Mouse (Mus musculus) neural tube, embryonic 14.5 days (tissue): Measurements from ENCODE around the gene Mbd5. TPM values are rescaled to one million over a fixed set of nuclear protein-coding genes. Genes with fewer than 3 reads are reported as not detected.

Source experiments
- ATAC-seq: fragments of 200-750 bp; cut with Nextera tagmentation; 2 replicates; pipeline ENCODE4 v1.8.0; 2017; ENCODE audit warnings: low read depth, mild to moderate bottlenecking, moderate TSS enrichment, moderate library complexity
- H3K27ac ChIP-seq: fragments of 300-500 bp; sonication (generic); 2 replicates; pipeline ENCODE4 v1.5.1; 2014; ENCODE audit warnings: low read depth, mild to moderate bottlenecking, control low read depth, low read length, moderate library complexity, mixed read lengths
- H3K27me3 ChIP-seq: fragments of 300-500 bp; sonication (generic); 2 replicates; pipeline ENCODE4 v1.6.1; 2014; ENCODE audit warnings: low read length; ENCODE audit not compliant: control insufficient read depth, insufficient read depth
- H3K36me3 ChIP-seq: fragments of 300-500 bp; sonication (generic); 2 replicates; pipeline ENCODE4 v1.6.1; 2014; ENCODE audit warnings: low read length, mixed read lengths; ENCODE audit not compliant: control insufficient read depth, insufficient read depth
- H3K4me1 ChIP-seq: fragments of 300-500 bp; sonication (generic); 2 replicates; pipeline ENCODE4 v1.6.1; 2014; ENCODE audit warnings: low read length; ENCODE audit not compliant: control insufficient read depth, insufficient read depth
- H3K4me2 ChIP-seq: fragments of 300-500 bp; sonication (generic); 2 replicates; pipeline ENCODE4 v1.6.1; 2014; ENCODE audit warnings: mild to moderate bottlenecking, low read depth, low read length, control low read depth
- H3K4me3 ChIP-seq: fragments of 300-500 bp; sonication (generic); 2 replicates; pipeline ENCODE4 v1.5.1; 2014; ENCODE audit warnings: low read depth, low read length, control low read depth, mixed read lengths
- H3K9ac ChIP-seq: fragments of 300-500 bp; sonication (generic); replicated peaks from 2 replicates; pipeline ENCODE4 v1.6.1; 2014; ENCODE audit warnings: low read depth, mild to moderate bottlenecking, control low read depth, low read length, mixed read lengths
- H3K9me3 ChIP-seq: fragments of 300-500 bp; sonication (generic); 2 replicates; pipeline ENCODE4 v1.6.1; 2016; ENCODE audit warnings: low read length; ENCODE audit not compliant: control insufficient read depth
- WGBS: fragments of 180-500 bp; shearing (Covaris S2); extraction: QIAGEN DNeasy Blood & Tissue Kit; methylation state at CpG from one replicate; pipeline ENCODE4 v1.1.7; 2014; 5-methylcytosine and 5-hydroxymethylcytosine counted together
- polyA plus RNA-seq: library from polyadenylated mRNA; unstranded; fragments of >200 nt; fragmentation: Nextera tagmentation; extraction: Ambion mirVana; gene quantifications from 2 replicates; pipeline ENCODE4 v1.2.1, GENCODE M21; 2014

The Mbd5 gene
- polyA plus RNA-seq, 1 experiment from 2014 or later, result 51.6 TPM

DNA sequence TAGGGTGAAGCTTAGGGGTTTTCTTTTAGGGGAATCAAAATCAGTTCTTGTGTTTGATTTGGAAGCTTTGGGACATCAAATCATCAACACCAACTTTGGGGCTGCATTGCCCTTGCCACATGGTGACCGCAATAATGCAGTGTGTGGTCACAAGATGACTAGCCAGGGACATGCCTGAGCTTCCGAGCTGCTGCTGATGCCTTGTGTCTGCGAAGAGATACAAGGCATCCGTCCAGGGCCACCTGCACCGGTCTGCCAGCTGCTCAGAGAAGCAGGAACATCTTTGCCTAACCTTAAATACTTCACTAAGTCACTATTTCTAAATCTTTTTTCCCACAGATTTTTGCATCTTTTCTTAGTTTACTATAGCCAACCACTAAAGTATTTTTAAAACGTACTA, 170.6 kb downstream of the Mbd5 start:
- no peak overlapping the region for H3K4me3 ChIP-seq
- WGBS, result 93% methylated on average over 6 of the region's 6 CpGs
- ATAC-seq, result no peak

DNA sequence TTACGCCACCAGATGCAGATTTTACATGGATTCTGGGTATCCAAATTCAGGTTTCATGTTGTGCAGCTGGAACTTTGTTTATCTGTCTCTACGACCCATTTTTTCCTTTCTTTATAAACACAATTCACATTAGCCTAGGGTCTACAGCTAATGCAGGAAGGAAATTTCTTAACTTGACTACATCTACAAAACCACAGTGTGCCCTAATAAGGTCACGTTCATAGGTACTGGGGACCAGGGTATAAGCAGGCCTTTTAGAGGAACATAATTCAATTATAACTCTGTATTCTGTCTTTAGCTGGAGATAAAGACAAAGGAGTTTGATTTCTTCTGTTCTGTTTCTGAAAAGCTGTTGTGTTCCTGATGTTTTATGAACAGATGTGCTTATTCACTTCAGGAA, 172.3 kb downstream of the Mbd5 start:
- H3K27me3 ChIP-seq, result no peaks in the 10 kb centered on the region
- no peaks in the 10 kb centered on the region for H3K36me3 ChIP-seq
- no peak overlapping the region for H3K4me2 ChIP-seq
- H3K9me3 ChIP-seq, result no peaks in the 10 kb centered on the region
- H3K4me3 ChIP-seq, result no peak overlapping the region
- ATAC-seq, result no peak
- no peak overlapping the region for H3K9ac ChIP-seq
- no peaks in the 10 kb centered on the region for H3K4me1 ChIP-seq
- 90% methylated on average over 3 of the region's 3 CpGs for WGBS
- no peak overlapping the region for H3K27ac ChIP-seq

More for the DNA sequence above, 170.6 kb downstream of the Mbd5 start:
- no peak overlapping the region for H3K27ac ChIP-seq
- no peaks in the 10 kb centered on the region for H3K4me1 ChIP-seq
- H3K4me2 ChIP-seq, result no peak overlapping the region
- H3K27me3 ChIP-seq, result no peaks in the 10 kb centered on the region
- no peak overlapping the region for H3K9ac ChIP-seq
- H3K9me3 ChIP-seq, result no peaks in the 10 kb centered on the region
- no peaks in the 10 kb centered on the region for H3K36me3 ChIP-seq

DNA sequence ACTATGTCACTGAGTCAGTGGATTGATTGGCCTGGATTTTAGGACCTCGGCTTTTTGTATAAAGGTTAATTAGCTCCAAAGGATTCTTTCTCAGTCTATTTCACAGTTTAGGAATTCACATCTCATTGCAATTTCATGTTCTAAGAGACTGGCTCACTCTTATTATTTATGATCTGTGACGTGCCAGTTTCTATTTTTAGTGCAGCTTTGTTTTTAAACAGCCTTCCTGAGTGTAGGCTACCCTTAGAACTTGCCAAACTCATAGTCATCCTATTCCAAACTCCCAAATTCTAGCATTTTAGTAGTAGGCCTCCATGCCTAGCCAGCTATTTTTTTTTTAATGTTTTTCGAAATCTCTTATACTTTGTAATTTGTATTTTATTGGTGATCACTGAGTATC, 192.9 kb downstream of the Mbd5 start:
- H3K9ac ChIP-seq, result no peak overlapping the region

DNA sequence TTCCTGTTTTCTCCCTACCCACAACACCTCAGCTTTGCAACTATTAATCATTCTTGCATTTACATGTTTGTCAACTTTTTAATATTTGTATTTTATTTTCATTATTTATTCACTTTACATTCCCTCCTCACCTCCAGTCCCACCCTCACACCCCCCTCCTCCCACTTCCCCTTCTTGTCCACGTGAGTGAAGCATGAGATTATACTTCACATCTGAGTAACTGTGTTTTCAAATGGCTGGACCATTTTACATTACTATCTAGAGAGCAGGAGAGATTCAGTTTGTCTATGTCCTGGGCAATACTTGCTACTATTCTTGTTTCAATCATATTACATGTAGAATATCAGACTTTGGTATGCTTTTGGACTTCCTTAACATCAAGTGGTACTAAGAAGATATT, 204.3 kb downstream of the Mbd5 start:
- no peak overlapping the region for H3K4me3 ChIP-seq
- H3K4me2 ChIP-seq, result no peak overlapping the region
- no peak overlapping the region for H3K9ac ChIP-seq
- no peaks in the 10 kb centered on the region for H3K36me3 ChIP-seq
- no peak overlapping the region for H3K27ac ChIP-seq
- no peak for ATAC-seq
- no peaks in the 10 kb centered on the region for H3K4me1 ChIP-seq
- WGBS, result 86% methylated on average over 1 of the region's 1 CpGs
- H3K9me3 ChIP-seq, result no peaks in the 10 kb centered on the region
- H3K27me3 ChIP-seq, result no peaks in the 10 kb centered on the region

More for the DNA sequence above, 192.9 kb downstream of the Mbd5 start:
- no peak overlapping the region for H3K4me2 ChIP-seq
- H3K4me1 ChIP-seq, result no peaks in the 10 kb centered on the region
- no peak overlapping the region for H3K27ac ChIP-seq
- 70% methylated on average over 3 of the region's 3 CpGs for WGBS
- no peak for ATAC-seq
- no peaks in the 10 kb centered on the region for H3K9me3 ChIP-seq
- H3K36me3 ChIP-seq, result no peaks in the 10 kb centered on the region
- no peaks in the 10 kb centered on the region for H3K27me3 ChIP-seq
- H3K4me3 ChIP-seq, result no peak overlapping the region

DNA sequence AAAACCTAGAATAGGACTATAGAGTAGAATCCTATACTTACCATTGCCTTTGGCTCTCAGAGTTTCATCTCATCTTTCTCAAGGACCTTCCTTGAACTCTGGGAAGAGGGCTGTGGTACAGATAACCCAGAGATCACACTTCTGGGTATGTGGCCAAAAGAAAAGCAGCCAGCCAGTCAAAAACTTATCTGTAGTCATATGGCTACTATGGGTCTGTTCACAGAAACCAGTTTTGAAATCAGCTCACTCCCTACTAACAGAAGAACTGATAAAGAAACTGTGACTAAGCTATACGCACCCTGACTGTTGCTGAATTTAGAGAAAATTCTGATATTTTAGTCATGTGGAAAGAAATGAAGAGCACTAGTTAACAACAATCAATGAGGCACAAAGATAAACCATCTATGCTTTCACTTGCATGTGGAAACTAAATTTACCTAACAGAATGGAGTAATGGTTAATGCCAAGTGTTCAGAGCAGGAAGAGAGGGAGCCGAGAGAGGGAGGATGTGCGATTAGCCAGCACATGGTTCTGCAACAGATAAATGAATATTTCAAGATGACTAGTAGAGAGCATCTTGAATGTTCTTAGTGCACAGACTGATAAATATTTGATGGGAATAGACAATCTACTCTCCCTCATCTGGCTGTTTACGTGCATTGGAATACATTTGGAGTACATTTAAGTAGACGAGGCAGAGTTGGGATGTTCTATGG, 211.1 kb downstream of the Mbd5 start:
- Histone ChIP-seq H3K4me1 (no peaks in the 10 kb centered on the region), H3K4me2 (no peak overlapping the region), H3K9ac (no peak overlapping the region), H3K9me3 (no peaks in the 10 kb centered on the region), H3K4me3 (no peak overlapping the region), H3K27ac (no peak overlapping the region), H3K36me3 (no peaks in the 10 kb centered on the region), H3K27me3 (no peaks in the 10 kb centered on the region)
- ATAC-seq, result no peak
- 87% methylated on average over 5 of the region's 5 CpGs for WGBS

DNA sequence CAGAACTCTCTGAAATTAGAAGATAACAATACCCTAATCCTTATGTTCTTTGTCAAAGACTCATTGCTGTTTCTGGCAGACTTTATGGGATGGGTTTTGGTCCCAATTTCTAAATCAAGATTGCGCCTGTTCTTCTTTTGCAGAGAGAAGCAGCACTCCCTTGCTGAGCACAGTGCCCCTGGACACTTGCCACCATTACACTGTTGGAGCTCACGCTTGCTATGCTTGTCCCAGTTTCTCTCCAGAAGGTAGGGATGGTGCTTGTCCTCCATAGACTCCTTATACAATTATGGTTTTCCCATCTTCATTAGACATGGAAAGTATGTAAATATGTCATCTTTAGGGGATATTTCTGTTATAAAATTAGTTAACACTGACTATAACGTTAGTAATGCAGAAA, 220.5 kb downstream of the Mbd5 start:
- Histone ChIP-seq H3K9ac (no peak overlapping the region), H3K27ac (no peak overlapping the region), H3K4me3 (no peak overlapping the region), H3K4me1 (no peaks in the 10 kb centered on the region), H3K9me3 (no peaks in the 10 kb centered on the region), H3K27me3 (no peaks in the 10 kb centered on the region), H3K36me3 (no peaks in the 10 kb centered on the region), H3K4me2 (no peak overlapping the region)
- WGBS, result 95% methylated on average over 3 of the region's 3 CpGs
- no peak for ATAC-seq

DNA sequence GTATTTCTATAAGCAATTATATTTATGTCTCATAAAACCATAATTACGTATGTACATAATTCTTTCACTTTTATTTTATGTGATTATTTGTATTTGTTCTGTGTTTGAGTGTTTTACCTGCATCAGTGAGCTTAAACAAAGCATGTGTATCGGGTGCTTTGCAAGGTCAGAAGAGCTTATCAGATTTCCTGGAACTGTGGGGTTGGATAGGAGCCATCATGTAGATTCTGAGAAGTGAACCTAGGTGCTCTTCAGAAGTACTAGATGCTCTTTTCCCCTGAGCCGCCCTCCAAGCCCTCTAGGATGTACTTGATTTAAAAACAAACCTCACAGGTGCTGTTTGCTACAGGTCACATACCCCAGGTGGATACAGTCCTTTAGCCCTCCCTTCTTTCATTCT, 227.7 kb downstream of the Mbd5 start:
- no peak overlapping the region for H3K9ac ChIP-seq
- no peaks in the 10 kb centered on the region for H3K27me3 ChIP-seq
- no peak overlapping the region for H3K4me3 ChIP-seq
- no peaks in the 10 kb centered on the region for H3K36me3 ChIP-seq
- 94% methylated on average over 3 of the region's 3 CpGs for WGBS
- no peaks in the 10 kb centered on the region for H3K4me1 ChIP-seq
- no peak overlapping the region for H3K27ac ChIP-seq
- no peaks in the 10 kb centered on the region for H3K9me3 ChIP-seq
- no peak for ATAC-seq
- no peak overlapping the region for H3K4me2 ChIP-seq

DNA sequence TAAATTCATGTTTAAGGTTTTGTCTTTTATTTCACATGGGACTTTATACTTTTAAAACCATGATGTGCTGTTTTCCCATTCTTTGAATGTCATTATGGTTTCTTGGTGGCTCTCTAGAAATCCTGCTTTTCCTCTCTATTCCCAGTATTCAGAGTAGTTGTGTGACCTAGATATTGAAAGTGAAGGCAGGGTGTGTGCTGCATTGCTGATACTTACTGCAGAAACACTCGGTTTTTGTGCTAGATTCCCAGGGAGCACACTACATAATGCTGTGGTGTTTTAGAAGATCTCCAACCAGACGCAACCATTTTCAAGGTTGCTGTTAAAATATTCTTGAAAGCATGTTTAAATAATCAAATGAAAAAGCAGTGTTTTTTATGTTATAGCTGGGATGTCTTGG, 241.7 kb downstream of the Mbd5 start:
- Histone ChIP-seq H3K4me1 (no peaks in the 10 kb centered on the region), H3K9me3 (no peaks in the 10 kb centered on the region), H3K9ac (no peak overlapping the region), H3K27ac (no peak overlapping the region), H3K36me3 (no peaks in the 10 kb centered on the region), H3K4me3 (no peak overlapping the region), H3K27me3 (no peaks in the 10 kb centered on the region), H3K4me2 (no peak overlapping the region)
- 83% methylated on average over 2 of the region's 2 CpGs for WGBS
- ATAC-seq, result no peak

DNA sequence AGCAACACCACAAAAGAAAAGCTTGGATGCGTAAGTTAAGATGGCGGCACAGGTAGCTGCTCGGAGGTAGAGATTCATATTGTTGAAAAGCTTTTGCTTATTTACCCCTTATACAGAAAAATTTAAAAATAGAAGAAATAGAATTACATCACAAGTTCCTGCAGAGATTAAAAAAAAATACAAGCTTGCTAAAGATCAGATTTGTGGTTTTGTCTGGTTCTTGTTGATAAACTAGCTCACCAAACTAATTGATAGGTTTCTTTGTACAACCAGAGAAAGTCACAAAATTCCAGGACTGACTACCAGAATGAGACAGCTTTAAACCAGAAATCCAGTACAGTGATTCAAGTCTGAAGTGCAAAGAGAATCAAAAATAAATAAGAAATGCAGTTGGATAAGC, 242.4 kb downstream of the Mbd5 start:
- no peak for ATAC-seq
- no peaks in the 10 kb centered on the region for H3K27me3 ChIP-seq
- H3K4me1 ChIP-seq, result no peaks in the 10 kb centered on the region
- no peak overlapping the region for H3K4me3 ChIP-seq
- no peaks in the 10 kb centered on the region for H3K9me3 ChIP-seq
- 96% methylated on average over 3 of the region's 3 CpGs for WGBS
- no peak overlapping the region for H3K9ac ChIP-seq
- no peaks in the 10 kb centered on the region for H3K36me3 ChIP-seq
- H3K27ac ChIP-seq, result no peak overlapping the region
- H3K4me2 ChIP-seq, result no peak overlapping the region
